Mouse (Mus musculus): ENCODE results near the gene Desi1. TPM values are rescaled to one million over a fixed set of nuclear protein-coding genes. Genes with fewer than 3 reads are reported as not detected.
A peak's percentile ranks its signal among the peaks of the same experiment; 100 is the strongest.
"Not testable (repeated sequence)": the region's sequence is repeated elsewhere in the genome, so short reads cannot be mapped to it uniquely, and the experiment has no call there.

Gene Desi1
- polyA plus RNA-seq, 1 experiment: 5.1 TPM

GRCm38 (mm10) chr15:81993992-81994391, 39.7 kb downstream of the Desi1 start:
- H3K4me1 ChIP-seq (ENCODE audit: control insufficient read depth, insufficient read depth, insufficient read length, low read length): peaks cover 16% of the 10 kb centered on the region
- no peak overlapping the region for H3K27ac ChIP-seq (replicated peaks; ENCODE audit: low read depth, low read length)

DNA sequence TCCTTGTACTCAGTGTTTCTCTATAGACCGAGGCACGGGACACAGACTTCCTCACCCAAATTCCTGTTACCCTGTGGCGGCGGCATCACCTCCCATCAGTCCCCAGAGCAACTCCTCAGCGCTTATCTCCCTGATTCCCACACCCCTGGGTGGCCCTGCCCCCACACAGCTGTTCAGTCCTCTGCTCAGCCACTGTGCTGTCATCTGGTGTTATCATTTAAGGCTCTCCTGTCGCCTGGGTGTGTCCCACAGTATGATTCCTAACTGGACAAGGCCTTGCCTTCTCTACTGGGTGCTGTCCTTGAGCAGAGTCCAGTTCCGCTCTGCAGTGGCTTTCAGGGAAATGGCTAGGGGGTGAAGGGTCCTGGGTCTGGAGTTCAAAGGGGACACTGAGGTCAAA, 43.1 kb downstream of the Desi1 start:
- Histone ChIP-seq H3K4me1 (ENCODE audit: control insufficient read depth, insufficient read depth, insufficient read length, low read length) (peaks cover 8% of the 10 kb centered on the region), H3K27ac (replicated peaks; ENCODE audit: low read depth, low read length) (peak overlapping the region; percentile 71), H3K4me3 (ENCODE audit: insufficient read depth, low read depth, low read length) (peak overlapping the region; percentile 2)

More at GRCm38 (mm10) chr15:81993992-81994391, 39.7 kb downstream of the Desi1 start:
- no peak overlapping the region for H3K4me3 ChIP-seq (ENCODE audit: insufficient read depth, low read depth, low read length)

DNA sequence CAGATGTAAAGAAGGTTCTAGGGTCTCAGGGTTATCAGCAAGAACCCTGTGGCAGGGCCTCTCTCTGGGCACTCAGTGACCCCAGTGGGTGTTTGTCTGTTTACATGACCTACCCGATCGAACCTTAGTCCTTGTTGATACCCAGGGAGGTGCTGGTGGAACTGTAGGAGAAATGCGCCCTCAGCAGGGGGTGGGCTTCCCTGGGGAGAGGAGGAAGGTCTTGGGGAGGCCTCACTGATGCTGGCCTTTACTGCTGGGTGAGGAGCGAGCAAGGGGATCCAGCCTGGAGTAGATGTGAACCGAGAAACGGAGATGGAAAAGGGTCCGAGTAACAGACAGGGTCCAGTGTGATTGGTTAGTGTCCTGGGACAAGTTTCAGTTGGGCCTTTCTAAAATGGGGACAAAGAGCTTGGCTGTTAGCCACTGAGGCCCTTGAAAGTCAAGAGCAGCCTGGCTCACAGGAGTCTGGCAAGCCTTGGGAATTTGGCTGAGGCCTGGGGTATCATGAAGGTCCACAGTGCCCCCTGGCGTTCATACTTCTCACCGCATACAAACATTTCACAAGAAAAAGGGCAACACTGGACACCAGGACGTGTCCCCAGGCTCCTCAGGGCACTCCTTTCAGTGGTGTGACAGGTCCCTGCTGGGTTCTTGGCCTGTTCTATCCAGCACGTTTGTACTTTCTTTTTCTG, 44.1 kb downstream of the Desi1 start:
- H3K27ac ChIP-seq (replicated peaks; ENCODE audit: low read depth, low read length): peak overlapping the region; percentile 92
- H3K4me1 ChIP-seq (ENCODE audit: control insufficient read depth, insufficient read depth, insufficient read length, low read length): peaks cover 5% of the 10 kb centered on the region
- peak overlapping the region; percentile 72 for H3K4me3 ChIP-seq (ENCODE audit: insufficient read depth, low read depth, low read length)

DNA sequence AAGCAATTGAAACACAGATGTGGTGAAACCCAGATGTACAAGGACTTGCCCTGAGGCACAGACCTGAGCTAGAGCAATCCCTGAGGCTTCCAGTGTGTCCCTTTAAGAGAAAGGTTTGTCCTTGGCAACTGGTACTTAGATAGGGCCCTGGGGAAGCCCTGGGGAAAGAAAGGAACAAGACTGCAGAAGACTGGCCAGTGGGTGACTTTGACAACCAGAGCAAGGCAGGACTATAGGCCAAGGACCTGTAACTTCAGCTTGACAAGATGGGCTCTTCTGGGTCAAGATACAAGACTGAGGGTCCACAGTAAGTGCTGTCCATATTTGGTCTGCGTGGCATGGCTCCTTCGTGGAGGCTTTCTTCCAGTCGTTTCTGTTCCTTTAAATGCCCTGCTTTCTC, 46.0 kb downstream of the Desi1 start, which contains the start of gene Xrcc6:
Gene Xrcc6 (plus strand): TSS at position 190 of the 400 bp plus-strand sequence.
- H3K27ac ChIP-seq (replicated peaks; ENCODE audit: low read depth, low read length): peak within 1 kb of the TSS; percentile 92
- H3K4me3 ChIP-seq (ENCODE audit: insufficient read depth, low read depth, low read length): peak within 1 kb of the TSS; percentile 72
- H3K4me1 ChIP-seq (ENCODE audit: control insufficient read depth, insufficient read depth, insufficient read length, low read length): peaks cover 5% of the 10 kb centered on the region

DNA sequence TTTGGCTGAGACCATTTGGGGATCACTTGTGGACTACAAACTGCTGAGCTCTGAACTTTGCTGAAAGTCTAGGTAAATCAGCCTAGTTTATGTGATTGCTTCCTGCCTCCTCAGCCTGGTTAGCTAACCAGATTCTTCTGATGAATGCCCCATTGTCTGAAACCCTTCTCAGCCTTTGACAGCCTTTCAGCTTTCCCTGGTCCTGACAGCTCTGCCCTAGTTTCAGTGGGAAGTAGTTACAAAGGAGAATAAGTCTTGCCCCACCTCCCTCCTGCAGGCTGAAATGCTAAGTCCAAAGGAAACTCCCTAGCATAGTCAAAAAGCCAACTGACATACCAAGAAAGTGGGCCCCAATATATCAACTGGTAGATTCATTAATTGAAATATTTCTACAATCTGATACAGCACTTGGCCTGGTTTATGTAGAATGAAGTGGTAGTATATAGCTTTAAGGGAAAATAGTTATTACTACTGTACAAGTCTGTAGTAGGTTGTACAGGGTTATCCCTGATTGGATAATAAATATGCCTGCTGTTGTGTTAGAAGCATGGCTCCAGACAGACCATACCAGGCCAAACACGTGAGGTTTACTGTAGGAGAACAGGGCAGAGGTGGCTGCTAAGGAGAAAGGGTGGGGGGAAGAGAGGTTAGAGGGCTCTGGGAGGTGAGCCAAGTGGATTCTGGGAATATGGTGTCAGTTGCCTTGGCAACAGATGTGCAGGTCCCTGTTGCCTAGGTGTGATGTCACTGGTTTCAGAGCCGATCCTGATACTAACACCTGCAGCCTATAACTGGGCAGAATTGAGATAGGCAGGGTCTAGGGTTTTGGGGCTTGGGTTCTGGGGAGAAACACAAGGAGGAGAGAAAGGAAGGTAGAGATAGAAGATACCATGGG, 48.1 kb downstream of the Desi1 start:
- no peak overlapping the region for H3K27ac ChIP-seq (replicated peaks; ENCODE audit: low read depth, low read length)
- no peak overlapping the region for H3K4me3 ChIP-seq (ENCODE audit: insufficient read depth, low read depth, low read length)
- 0 out of 2 replicates have a peak, but pooled peaks cover 2% of the 10 kb centered on the region for H3K4me1 ChIP-seq (ENCODE audit: control insufficient read depth, insufficient read depth, insufficient read length, low read length)

- Histone ChIP-seq H3K4me3 (ENCODE audit: insufficient read depth, low read depth, low read length) (no peak overlapping the region), H3K27ac (replicated peaks; ENCODE audit: low read depth, low read length) (no peak overlapping the region), H3K4me1 (ENCODE audit: control insufficient read depth, insufficient read depth, insufficient read length, low read length) (no peaks in the 10 kb centered on the region)
These were observed 51.5 kb downstream of the Desi1 start for GRCm38 (mm10) chr15:81982173-81982572.

GRCm38 (mm10) chr15:81980321-81980720, 53.3 kb downstream of the Desi1 start, which contains the start of gene 1700029P11Rik:
Gene 1700029P11Rik (plus strand): TSS chr15:81980540.
- Histone ChIP-seq H3K4me1 (ENCODE audit: control insufficient read depth, insufficient read depth, insufficient read length, low read length) (no peaks in the 10 kb centered on the region), H3K4me3 (ENCODE audit: insufficient read depth, low read depth, low read length) (no peak within 1 kb of the TSS), H3K27ac (replicated peaks; ENCODE audit: low read depth, low read length) (no peak within 1 kb of the TSS)

DNA sequence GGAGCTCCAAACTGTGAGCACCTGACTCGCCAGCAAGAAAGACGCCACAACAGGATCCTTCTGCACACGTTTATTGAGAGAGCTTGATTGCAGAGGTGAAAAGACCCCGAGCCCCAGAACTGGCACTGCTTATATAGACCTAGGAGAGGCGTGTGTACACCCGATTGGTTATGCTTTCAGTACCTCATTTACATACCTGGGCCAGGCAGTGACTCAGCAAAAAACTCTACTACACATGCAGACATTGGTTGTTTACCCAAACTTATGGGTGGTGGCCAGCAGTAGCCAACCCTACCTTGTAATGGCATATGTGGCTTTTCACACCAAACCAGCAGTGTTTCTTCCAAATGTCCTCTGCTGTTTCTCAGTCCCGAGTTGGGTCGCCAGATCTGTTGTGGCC, 58.5 kb downstream of the Desi1 start:
- not testable (repeated sequence) for H3K4me1 ChIP-seq (ENCODE audit: control insufficient read depth, insufficient read depth, insufficient read length, low read length); H3K27ac ChIP-seq (replicated peaks; ENCODE audit: low read depth, low read length); H3K4me3 ChIP-seq (ENCODE audit: insufficient read depth, low read depth, low read length)

DNA sequence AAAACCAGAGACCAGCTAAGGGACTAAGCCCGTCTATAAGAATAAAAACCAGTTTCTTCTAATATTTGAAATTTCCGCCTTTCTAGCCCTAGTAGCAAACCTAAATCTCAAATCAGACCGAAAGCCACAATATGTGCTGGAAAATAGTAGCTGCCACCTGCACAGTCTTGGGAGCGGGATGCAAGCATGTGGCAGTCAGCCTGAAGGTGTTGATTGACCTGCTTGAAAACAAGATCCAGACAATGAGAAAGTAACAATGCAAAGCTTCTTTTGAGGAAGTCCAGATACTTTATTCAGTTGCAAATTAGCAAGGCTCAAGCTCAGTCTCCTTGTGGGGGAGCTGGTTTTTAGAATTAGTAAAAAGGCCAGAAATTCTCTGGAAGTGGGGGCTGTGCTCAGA, 63.2 kb downstream of the Desi1 start:
- H3K4me3 ChIP-seq (ENCODE audit: insufficient read depth, low read depth, low read length): not testable (repeated sequence)

DNA sequence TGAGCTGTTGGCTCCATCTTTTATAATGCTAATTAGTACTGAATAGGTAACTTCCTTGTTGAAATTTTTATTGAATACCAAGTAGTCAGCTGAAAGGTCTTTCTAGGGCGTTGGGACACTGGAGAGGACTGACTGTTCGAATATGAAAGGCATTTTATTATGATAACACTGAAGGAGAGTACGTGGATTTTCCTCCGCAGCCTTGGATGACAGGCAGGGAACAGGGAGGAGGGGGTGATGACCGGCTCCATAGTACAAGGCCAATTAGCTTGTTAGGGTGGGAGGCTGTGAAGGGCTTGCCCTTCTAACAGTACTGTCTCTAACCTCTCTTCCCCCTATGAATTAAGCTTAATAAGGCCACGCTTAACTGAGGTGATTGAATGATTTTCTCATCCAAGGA, 64.0 kb downstream of the Desi1 start:
- not testable (repeated sequence) for H3K4me3 ChIP-seq (ENCODE audit: insufficient read depth, low read depth, low read length); H3K27ac ChIP-seq (replicated peaks; ENCODE audit: low read depth, low read length); H3K4me1 ChIP-seq (ENCODE audit: control insufficient read depth, insufficient read depth, insufficient read length, low read length)

More for the DNA sequence above, 63.2 kb downstream of the Desi1 start:
- H3K4me1 ChIP-seq (ENCODE audit: control insufficient read depth, insufficient read depth, insufficient read length, low read length); H3K27ac ChIP-seq (replicated peaks; ENCODE audit: low read depth, low read length): not testable (repeated sequence)

DNA sequence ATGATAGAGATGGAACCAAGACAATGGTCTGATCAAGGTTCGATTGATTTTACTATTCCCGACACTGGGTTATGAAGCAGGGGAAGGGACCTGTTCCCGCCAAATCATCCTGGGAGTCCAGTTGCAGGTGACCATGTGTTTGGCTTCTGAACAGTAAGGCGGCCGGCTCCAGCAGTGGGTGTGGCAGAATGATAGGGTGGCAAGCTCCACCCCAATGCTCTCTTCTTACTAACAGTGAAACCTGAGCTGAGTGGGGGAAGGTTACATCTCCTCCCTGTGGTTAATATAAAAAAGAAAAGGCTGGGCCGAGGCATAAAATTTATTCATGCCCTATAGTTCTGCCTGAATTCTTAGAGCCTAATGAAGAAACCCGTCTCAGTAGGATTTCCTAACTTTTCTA, 64.5 kb downstream of the Desi1 start:
- no peak overlapping the region for H3K4me3 ChIP-seq (ENCODE audit: insufficient read depth, low read depth, low read length)
- H3K4me1 ChIP-seq (ENCODE audit: control insufficient read depth, insufficient read depth, insufficient read length, low read length): no peaks in the 10 kb centered on the region
- H3K27ac ChIP-seq (replicated peaks; ENCODE audit: low read depth, low read length): no peak overlapping the region

GRCm38 (mm10) chr15:81968447-81968846, 65.2 kb downstream of the Desi1 start:
- Histone ChIP-seq H3K27ac (replicated peaks; ENCODE audit: low read depth, low read length) (no peak overlapping the region), H3K4me3 (ENCODE audit: insufficient read depth, low read depth, low read length) (no peak overlapping the region), H3K4me1 (ENCODE audit: control insufficient read depth, insufficient read depth, insufficient read length, low read length) (no peaks in the 10 kb centered on the region)

DNA sequence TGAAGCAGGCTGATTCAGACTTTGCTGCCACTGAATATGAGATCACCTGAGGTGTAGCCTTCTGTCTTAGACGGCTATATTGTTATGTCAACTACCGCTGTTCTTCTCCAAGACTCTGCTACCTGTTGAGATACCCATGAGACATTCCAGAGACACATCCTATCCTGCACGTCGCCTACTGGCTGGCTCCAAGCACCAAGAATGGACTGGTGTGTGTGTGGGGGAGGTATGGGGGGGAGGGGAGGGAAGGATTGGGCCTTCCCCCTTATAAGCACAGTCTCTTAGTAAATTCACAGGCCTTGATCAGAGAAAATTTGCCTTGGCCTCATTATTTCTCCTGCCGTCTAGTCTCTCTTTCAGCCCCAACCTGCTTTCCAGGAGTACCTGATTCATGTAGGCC, 65.8 kb downstream of the Desi1 start:
- Histone ChIP-seq H3K4me3 (ENCODE audit: insufficient read depth, low read depth, low read length) (no peak overlapping the region), H3K27ac (replicated peaks; ENCODE audit: low read depth, low read length) (no peak overlapping the region), H3K4me1 (ENCODE audit: control insufficient read depth, insufficient read depth, insufficient read length, low read length) (no peaks in the 10 kb centered on the region)

DNA sequence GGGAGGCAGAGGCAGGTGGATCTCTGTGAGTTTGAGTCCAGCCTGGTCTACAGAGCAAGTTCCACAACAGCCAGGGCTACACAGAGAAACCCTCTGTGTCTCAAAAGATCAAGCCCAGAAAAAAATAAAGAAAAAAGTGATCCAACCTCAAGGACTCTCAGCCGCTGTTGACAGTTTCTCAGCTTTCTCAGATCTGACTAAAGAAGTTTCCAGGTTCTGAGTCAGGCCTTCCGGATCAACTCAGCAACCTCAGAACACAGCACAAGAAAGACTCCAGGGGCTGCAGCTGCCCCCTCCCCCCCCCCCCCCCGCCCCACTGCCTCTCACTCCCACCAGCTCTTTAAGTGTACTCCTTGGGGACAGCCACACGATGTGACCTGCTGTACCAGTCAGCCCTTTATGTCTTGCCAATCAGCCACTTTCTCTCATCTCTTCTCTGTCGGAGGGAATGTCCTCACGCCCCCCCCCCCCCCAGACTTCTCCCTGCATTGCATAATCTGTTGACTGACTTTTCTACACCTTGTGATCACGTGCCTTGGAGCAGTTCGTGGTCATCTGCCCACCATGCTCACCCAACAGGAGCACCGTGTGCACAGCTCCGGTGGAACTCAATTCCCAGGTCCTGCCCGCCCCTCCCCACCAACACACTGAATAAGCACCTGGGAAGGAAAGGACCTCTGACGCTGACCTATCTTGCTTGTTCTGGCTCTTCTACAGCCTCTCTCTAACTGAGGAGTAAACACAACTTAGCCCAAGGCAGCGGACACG, 67.4 kb downstream of the Desi1 start:
- Histone ChIP-seq H3K4me3 (ENCODE audit: insufficient read depth, low read depth, low read length) (no peak overlapping the region), H3K4me1 (ENCODE audit: control insufficient read depth, insufficient read depth, insufficient read length, low read length) (peaks cover 2% of the 10 kb centered on the region; the same call in 1 of the 2 replicates), H3K27ac (replicated peaks; ENCODE audit: low read depth, low read length) (no peak overlapping the region)
